Mouse (Mus musculus): Measurements from ENCODE around the gene Frrs1.

- no peak for TF ChIP-seq CTCF (IDR thresholded peaks at IDR 0.05; ENCODE audit: borderline replicate concordance, control insufficient read depth, extremely low read depth, insufficient read depth, low read length, poor library complexity)
- TF ChIP-seq POLR2A (IDR thresholded peaks at IDR 0.05; ENCODE audit: control insufficient read depth, extremely low read depth, insufficient read depth, low read length, poor library complexity), result no peak
Observed at GRCm38 (mm10) chr3:116955061-116955460, 95.8 kb downstream of the Frrs1 start.
